Mouse (Mus musculus): Measurements from ENCODE around the gene Cntn4.
"Not testable (repeated sequence)": the region's sequence is repeated elsewhere in the genome, so short reads cannot be mapped to it uniquely, and the experiment has no call there.

Cntn4 gene

DNA sequence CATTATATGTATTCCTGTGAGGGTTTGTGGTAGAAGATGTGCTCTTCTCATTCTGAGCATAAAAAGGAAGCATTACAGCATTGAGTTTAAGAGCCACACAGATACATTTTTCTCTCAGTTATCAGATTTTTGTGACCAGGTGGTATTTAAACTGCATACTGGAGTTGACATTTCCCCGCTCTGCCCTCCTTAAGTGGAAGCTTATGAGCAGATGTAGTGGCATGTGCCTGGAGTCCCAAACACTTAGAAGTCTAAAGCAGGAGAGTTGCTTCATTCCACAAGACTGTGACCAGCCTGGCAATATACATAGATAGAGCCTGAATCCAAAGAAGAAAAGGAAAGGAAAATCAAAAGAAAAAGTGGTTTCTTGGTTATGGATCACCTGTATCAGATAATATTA is 655.5 kb downstream of the Cntn4 start:
- no peak for DNase-seq

DNA sequence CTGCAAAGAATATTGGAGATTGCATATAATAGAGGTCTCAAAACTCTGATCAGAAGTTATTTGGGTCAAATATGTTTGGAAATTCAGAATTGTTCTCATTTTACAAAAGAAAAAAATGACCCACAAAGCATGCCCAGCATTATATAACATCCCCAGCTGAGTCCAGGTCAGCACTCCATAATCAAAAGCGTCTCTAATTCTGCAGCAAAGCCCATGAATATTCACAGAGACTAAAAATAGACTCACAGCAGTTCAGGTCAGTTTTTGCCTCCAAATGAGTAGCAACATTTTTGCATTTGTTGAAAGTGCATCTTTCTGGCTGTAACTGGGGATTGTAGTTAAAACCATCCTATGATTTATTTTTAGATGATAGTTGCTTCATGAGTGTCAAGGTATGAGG is 657.6 kb downstream of the Cntn4 start:
- DNase-seq: no peak

DNA sequence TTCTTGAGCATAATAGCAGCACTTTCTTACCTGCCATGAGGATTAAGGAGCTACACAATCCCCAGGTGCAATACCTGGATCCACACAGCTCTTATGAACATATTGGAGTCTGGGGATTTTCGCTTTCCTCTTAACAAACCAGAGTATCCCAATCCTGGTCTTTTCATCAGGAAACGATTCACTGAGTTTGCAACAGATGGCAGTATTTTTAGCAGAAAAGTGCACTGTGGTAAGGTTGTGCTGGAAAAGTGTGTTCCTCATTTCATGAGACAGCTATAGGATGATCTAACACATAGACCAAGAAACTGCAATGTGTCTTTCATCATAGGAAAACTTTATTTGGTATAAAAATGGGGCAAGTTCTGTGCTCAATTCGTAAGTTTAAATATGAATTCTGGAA is 659.3 kb downstream of the Cntn4 start:
- no peak for DNase-seq

DNA sequence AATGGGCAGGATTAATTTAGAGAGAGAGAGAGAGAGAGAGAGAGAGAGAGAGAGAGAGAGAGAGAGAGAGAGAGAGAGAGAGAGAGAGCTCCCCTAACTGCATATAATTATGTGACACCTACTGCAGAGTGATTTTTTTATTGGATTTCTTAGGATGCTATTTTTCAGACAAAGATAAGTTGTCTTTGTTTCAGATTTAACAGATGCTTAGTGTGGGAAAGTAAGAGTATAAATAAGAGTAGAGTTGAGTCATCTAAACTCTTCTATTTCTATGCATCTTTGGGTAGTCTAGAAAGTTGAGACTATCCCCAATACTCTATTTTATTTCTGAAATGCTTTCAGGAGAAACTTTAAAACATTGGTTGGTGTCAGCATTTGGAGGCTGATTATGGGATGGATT is 660.4 kb downstream of the Cntn4 start:
- DNase-seq: no peak

DNA sequence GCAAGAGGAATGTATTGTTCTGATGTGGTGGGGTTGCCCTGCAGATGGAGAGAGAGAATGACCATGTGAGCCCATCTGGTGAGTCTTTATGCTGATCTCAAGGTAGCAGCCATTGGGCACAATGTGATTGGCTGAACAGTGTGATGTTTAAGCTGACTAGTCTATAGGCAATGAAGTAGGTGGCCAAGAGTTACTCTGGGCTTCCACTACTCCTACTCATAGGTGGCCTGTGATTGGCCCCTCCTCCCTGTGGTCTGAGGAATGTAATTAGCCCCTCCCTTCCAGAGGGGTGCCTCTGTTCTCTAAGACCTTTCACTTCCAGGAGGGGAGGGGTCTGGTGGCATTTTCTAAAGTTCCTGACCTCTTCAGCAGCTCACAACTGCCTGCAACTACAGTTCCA is 663.7 kb downstream of the Cntn4 start:
- no peak for DNase-seq

DNA sequence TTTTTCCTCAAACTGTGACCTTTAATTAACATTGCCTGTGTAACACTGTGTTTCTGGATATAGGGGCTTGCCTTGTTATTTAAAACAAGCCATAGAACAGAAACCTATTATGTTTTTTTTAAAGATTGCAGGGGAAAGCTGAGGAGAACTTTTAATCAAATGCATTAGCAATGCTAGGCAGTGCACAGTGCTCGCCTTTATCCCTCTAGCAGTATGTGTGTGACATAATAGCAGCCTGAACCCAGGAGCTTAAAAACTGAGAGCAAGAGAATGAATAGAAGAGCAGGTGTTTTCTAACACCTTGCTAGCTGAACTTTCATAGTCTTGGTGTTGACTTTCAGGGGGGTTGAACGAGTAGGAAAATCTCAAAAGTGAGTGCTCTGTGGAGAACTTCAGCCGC is 672.6 kb downstream of the Cntn4 start:
- no peak for DNase-seq

DNA sequence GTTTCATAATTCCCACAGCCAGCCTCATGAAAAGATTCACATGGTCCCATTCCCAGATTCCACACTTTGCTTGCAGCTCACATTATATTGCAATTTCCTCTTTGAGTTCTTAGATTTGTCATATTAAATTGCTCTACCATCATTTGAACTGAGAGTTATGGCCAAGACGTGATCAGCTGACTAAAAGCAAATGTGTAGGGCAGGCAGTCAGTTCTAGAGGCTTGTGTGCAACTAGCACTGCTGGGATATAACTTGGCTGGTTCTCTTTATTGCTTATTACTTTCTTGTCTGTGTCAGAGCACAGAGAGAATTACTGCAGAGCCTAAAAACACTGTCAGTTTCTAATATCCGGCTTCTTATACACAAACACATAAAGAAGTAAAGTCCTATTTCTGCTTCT is 673.9 kb downstream of the Cntn4 start:
- DNase-seq: no peak

DNA sequence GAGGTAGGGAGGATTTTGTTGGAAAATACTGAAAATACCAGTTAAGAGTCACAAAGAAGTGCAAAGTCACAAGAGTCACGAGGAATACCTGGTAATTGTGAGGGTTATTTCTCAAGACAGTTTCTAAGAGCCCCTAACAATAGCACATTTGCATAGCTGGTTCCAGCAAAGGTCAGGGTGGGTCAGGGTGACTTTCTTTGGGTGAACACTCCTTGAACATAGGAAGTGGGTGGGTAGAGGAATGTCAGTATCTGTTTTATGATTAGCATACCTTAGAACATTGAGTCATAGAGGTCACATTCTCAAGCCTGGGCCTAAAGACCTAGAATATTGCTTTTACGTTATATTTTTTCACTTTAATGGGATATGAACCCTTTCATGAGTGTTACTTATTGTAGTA is 681.3 kb downstream of the Cntn4 start:
- DNase-seq: not testable (repeated sequence)

DNA sequence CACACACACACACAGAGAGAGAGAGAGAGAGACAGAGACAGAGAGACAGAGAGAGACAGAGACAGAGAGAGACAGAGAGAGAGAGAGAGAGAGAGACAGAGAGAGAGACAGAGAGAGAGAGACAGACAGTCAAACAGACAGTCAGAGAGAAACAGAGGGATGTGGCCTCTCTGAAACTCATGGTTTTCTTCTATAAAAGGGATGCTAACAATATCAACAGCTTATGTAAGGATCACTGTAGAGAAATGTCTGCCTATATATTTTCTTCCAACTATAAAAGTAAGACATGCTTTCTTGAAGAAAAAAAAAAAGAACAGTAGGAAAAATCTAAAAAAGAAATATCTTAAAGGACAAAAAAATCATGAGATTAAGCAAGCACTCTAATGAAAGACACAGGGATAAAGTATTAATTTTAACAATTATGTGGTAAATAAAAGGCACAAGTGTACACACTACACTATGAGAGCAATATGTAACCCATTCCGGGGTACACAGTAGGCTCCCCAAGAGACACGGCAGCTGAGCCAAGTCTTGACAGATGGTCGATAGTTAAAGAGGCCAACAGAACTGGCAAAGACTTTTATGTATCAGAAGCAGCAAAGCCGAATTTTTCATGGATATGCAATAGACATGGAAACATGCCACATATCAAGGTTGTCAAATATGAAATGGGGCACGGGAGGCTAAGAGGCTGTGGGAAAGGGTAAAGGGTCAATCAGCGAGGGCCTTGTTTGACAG is 704.0 kb downstream of the Cntn4 start:
- DNase-seq: no peak

DNA sequence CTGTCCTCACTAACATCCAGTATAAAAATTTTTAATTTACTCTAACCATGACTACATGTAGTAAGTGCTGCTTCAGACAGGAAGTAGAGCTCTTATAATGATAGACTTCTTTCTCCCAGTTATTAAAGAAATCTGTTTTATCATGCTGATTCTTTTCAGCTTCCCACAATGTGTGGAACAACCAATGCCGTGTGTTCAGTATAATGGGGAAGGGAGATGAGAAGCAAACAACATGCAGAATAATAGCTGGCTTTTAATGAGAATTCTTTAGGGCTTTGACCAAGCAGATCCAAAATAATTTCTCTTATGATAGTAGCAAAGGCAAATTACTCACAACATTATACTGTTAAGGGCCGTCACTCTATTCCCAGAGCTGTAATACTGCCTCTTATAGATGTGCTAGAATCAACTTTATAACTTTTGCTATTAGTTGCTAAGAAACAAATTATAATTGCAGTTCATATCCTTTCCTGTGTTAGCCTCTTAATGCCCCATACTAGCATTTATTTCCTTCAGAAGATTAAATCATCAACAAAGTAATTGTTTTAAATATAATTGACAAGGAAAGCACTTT is 710.5 kb downstream of the Cntn4 start:
- no peak for DNase-seq

DNA sequence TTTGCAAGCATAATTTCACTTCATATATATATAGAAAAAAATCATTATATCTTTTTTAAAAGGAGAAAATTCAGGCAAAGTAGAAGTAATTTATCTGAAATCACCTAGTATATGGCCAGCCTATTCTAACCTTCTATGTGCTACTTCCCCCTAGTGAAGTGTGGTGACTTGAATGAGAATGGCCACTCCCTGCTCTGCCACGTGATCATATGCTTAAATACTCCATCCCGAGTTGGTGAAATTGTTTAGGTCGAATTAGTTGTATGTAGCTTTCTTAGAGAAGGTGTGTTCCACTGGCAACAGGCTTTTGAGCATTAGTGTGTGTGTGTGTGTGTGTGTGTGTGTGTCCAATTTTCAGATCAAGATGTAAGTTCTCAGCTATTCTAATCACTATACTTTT is 730.6 kb downstream of the Cntn4 start:
- no peak for DNase-seq

DNA sequence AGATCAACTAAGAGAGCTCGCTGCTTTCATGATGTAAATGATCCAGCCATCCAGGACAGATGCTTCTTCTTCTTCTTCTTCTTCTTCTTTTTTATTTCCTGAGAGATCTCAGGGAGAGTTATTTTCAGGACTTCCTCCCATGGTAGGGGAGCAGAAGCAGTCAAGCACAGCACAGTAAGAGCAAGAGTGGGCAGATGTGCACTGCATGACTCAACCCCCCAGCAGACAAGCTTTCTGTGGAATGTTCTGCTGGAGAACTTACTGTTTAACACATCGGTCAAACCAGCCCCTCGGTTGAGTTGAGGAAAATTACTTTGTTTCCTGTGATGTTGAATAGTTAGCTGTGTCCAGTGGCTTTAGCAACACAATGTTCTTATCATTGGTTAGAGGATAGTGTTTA is 731.2 kb downstream of the Cntn4 start:
- DNase-seq: no peak

DNA sequence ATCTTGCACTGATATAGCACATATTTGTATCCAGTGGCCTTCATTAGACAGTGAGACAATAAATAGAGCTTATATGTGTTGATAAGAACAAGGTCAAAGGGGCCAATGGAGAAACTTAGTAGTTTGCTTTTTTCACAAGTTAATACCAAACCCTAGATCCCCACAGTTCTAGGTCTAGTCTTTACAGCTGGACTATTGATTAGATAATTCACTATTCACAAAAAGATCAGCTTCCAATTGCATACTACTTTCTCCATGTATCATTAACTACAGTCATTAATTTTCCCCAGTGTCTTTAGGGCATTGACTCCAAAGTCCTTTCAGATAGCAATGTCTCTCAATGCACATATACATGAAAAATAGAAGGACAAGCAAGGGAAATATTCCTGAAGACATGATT is 745.5 kb downstream of the Cntn4 start:
- no peak for DNase-seq

DNA sequence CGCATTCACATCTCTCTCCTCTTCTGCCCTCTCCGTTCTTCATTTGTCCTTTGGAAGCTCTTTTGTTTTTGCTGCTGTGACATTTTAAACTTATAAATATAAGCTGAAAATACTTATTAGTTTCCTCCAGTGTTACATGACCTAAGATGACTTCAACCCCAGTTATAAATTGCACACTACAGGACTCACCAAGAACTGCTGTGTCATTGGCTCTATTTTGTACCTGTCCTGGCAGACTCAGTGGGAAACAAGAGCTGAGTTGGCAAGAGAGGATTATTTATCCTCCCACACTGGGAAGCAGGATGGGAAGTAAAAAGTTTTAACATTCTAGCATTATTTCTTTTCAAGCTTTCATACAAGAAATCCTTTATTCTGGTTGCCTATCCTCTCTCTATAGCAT is 746.0 kb downstream of the Cntn4 start:
- no peak for DNase-seq

DNA sequence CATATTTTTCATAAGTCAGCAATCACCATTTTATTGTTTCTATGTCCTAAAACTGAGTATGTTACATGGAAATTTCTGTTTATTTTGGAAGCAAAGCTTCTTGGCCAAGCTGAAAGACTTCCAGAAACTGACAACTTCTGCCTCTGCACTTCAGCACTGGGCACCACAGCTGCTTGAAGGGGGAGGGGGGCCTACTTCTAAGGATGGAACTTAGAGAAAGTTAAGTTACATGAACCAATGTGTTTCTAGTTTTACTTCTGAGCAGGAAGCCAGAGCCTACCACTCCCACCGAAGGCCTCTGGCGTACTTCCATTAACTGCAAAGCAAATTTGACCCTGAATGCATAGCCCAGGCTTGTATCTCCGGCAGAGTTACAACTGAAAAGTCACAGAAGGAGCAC is 749.2 kb downstream of the Cntn4 start:
- DNase-seq: no peak

DNA sequence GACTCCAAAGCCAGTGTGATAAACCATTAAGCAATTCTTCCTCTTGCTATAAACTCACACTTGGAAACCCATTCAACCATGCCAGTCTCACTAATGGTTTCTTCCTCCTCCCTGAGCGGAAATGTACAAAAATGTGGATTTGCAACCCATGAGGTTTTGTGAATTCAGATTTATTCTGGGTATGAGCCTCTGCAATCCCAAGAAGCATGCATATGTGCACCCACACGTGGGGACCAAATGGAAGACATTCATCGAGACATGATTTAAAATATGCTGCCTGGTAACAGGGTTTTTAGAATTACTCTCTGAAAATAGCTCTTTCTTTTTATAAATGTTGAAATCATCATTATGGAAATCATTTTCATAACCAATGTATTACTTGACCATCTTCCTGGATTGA is 754.0 kb downstream of the Cntn4 start:
- DNase-seq: no peak

DNA sequence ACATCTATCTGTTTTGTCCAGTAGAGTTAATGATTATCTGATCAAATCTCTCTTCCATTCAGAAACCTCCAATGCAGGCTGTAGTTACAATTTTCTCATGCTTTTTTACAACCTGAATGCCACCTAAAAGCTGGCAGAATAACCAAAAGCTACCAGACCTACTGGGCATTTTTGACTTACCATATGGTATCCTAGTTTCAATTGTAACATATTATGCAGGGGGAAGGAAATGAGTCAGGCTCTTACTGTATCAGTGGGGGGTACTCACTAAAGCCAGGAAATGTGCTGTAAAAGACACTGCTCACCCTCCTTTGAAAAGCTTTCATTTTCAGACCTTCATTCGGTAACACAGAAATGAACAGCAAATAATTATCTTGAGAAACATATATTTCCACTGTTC is 763.3 kb downstream of the Cntn4 start:
- DNase-seq: no peak

DNA sequence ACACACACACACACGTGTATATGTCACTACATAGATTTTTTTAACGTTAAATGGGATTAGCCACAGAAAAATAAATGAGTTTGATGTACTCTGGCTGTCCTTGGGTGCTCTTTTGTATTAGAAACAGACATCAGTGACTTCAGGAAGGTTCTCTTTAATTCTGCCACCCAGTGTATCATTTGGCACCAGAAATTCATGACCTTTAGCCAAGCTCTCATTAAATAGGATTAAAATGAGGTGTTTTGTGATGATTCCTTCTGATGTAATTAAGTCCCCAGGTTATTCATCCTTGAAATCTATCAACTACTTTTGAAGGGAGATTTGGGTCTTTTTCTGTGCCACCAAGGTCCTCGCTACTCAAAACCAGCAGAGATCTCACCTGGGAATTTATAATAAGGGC is 763.8 kb downstream of the Cntn4 start:
- no peak for DNase-seq

DNA sequence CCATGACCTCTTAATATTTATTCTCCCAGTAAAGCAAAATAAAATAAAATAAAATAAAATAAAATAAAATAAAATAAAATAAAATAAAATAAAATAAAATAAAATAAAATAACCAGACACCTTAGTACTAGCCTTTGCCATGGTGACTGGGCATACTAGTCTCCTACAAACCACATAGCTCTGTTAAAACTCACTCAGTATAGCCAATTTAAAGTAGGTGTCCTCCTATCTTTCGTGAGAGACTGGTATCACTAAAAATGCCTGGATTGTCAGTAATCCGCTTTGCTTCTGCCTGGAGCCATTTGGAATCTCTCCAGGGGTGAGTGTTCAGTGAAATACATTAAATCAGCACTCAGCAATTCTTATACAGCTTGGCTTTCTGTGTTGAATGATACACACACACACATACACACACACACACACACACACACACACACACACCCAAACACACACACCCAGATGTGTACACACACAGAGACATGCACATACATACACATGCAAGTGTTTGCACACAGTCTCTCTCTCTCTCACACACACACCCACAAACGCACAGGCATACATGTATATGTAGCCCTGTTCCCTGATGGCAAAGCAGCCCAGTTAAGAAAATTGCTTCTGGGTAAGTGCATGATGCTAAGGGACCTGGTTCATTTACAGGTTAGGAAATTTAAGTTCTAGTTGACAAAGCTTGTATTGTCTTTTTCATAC is 776.8 kb downstream of the Cntn4 start:
- no peak for DNase-seq

DNA sequence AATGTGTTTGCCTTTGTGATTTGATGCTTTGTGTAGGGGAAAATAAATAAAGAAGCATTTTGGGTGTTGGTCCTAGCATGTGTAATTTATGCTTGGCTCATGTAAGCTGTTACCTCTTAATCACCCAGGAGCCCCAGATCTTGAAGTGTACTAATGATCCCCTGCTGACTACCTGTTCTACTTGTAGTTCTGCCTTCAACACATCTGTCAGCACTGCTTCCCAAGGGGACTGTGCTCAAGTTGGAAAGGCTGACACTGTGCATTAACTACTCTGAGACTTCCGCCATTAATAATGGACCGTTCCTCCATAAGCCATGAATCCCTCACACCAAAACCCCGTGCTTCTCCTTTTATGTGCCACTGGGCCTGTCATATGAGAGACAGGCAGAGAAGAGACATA is 778.2 kb downstream of the Cntn4 start:
- no peak for DNase-seq

DNA sequence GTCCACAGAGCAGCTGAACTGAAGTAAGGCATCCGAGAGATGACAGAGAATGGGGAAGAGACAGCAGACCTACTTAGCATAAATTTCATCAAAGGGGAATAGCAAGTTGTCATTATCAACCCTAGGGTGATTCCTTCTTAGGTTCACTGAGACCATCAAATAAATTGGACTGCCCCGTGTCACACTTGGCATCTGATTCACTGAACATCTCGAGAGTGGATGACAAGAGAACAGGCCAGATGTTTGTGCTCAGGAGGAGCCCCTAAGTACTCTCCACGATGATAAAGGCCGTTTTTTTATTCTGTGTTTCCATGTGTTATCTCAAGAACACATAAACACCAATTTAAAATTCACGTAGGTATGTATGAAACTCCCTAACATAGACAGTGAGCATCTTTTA is 780.7 kb downstream of the Cntn4 start:
- no peak for DNase-seq

DNA sequence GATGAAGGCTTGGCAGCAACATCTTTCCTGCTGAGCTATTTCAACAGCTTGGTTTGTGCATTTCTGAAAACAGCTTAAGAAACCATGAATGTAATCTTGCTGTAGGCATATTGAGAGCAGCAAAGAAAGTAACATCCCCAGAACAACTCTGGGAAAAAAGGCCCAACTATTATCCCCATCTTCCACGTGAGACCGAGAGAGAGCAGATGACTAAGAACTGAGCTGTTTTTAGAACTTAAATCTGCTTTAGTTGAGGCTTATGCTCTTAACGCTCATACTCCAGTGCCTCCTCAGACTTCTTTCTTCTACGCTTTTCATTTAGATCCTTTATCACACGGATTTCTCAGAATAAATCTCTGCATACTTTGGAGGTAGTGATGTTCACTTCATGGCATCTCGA is 784.9 kb downstream of the Cntn4 start:
- no peak for DNase-seq

DNA sequence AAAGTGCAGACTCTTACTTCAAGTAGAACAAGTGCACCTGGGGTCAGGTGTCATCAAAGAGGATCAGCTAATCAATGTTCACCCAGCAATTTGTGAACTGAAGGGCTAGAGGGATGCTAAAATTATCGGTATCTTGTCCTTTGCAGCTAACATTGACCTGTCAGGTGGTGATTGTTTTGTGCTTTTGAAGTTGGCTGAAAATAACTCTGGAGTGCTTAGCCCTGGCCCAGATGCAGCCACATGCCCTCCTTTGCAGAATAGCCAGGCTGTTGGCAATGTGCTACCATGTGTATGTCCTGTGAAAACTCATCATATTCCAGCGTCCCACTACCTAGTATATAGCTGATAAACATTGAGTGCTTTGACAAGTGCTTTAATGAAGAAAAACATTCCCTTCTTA is 786.4 kb downstream of the Cntn4 start:
- DNase-seq: no peak

DNA sequence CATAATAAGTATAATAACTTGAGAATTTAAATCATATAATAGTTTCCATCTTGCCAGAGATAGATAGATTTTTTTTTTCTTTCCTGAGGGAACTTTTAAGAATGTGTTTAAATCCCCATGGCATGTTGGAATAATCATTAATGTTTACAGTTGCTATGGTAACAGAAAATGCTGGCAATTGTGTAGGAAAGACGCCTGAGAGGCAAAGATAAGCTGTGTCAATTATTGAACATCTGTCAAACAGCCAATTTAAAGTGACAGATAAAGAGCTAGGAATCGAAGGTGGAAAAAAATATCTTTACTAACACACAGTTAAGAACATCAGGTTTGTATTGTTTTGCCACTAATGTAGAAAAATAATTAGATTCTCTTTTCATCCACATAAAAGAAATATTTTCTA is 788.3 kb downstream of the Cntn4 start:
- DNase-seq: no peak

All from kidney, adult 8-10 months (tissue).